Mouse (Mus musculus) megakaryocyte-erythroid progenitor cell, adult 5-6 weeks (primary cell): ENCODE data around the gene Cirbp. TPM values are rescaled to one million over a fixed set of nuclear protein-coding genes. Genes with fewer than 3 reads are reported as not detected.
A peak's percentile ranks its signal among the peaks of the same experiment; 100 is the strongest.
"Not testable (repeated sequence)": the region's sequence is repeated elsewhere in the genome, so short reads cannot be mapped to it uniquely, and the experiment has no call there.

ENCODE experiments used
- ATAC-seq: replicated peaks from 2 replicates; pipeline ENCODE4 v1.8.0; 2016; ENCODE audit warnings: mild to moderate bottlenecking, inconsistent platforms; ENCODE audit not compliant: severe bottlenecking, poor library complexity, low FRiP score, low TSS enrichment
- total RNA-seq, 2 experiments: library from RNA; stranded (forward) in 1 of 2; stranded (reverse) in 1 of 2; fragments of 200-1000, 215-1000 nt in 1 of 2; fragments of >200 nt in 1 of 2; fragmentation: Nextera tagmentation in 1 of 2; gene quantifications; 2 replicates each; pipeline ENCODE4 v1.2.3; 2014 to 2017

The Cirbp gene
- total RNA-seq, 2 experiments from 2014 or later = 30.8 to 44.0 TPM

DNA sequence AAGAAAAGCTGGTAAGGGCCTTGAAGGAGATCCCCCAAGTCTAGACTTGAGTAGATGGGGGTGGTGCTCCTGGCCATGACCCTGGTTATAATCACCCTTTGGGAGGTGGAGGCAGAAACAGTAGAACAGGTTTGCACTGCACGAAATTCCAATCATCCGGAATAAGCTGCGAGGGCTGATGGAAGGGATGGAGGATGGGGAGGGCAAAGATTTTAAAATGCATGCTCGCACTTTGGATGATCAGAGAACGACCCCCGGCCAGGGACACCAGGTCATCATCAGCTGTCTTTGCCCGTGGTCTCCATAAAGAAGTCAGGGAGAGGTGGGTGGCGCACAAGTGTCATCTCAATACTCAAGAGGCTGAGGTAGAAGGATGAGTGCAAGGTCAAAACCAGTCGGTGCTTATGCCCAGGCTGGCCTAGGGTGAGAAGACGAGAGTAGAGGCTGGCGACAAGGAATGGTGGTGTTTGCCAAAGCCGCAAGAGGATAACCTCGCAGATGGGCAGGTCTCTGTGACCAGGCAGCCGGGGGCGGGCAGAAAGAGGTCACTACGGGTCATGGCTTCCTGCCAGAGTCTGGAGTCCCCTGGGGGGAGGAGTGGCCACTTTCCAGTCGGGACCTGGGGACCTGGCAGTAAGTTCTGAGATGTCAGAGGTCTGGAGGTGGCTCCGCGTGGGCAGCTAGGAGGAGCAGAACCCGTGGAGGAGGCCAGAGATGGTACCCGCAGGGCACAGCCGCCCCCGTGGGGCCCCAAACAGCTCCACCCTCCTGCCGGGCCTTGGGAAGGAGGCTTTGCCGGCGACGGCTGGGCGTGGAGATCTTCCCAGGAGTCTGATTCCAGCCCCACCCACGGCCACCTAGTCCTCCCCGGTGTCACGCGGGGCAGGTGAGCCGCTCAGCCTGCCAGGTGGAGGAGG, 5.1 kb upstream of the Cirbp start:
- no peak for ATAC-seq

DNA sequence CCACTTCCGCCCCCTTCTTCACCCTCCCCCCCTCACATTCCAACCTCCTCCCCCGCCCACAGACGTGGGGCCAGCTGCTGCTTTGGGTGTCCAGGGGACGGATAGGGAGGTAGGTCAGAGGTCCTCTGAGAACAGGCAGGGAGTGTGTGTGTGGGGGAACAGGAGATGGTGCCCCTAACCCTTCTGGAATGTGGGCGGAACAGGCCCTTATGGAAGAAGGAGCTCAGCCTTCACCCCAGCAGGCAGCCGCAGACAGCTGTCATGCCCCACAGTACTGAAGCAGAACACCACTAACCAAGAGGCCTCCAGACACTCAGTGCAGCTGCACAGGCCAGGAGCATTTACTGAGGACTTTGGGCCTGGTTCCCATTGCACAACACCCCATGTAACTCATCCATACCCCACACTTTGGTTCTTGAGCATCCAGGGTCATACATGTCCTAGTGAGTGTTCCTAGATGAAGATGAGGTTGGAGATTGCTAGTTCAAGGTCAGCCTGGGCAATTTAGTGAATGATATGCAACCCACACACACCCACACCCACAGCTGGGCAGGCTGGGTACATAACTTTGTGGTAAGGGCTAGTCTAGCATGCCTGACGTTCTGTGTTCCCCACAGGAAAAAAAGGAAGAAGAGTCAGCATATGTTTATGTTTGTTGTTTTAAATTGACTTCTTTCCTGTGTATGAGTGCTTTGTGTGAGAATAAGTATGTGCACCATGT, 4.1 kb upstream of the Cirbp start:
- no peak for ATAC-seq

DNA sequence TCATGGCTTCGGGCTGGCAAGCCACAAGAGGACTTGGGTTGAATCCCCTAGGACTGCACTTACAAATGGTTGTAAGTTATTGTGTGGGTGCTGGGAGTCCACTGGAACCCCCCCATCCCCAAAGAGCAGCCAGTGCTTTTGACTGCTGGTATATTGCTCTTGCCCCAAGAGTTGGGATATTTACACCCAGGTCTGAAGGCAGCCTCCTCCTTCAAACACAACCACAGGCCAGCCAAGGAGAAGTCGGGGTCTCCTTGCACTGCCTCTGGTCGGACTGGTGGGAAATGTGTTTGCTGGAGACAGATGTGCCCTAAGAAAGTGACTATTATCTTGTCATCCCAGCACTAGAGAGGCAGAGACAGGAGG, 3.6 kb upstream of the Cirbp start:
- ATAC-seq = no peak

DNA sequence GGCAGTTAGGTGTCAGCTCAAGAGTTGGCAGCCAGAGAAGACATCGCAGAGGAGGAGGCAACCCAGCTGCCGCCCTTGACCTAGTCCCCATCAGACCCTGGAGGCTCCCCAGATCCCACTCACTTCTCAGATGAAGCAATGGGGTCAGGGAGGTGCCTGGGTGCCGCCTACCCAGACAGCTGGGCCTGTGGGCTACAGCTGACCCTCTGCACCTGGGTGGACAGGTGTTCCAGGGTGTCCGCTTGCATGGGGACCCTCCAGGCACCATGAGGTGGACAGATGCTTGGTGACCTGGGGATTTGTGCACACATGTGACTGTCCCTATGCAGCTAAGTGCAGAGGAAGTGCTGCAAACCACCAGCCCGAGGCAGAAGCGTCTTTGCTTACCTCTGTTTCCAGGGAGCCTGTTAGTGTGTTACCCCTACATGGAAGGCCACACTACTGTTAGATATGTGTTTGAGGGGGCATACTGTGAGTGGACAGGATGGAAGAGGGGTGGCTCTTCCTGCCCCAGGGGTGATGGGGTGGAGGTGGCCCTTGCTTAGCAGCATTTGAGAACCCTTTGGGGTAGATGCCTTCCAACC, 3.0 kb upstream of the Cirbp start:
- ATAC-seq = no peak

DNA sequence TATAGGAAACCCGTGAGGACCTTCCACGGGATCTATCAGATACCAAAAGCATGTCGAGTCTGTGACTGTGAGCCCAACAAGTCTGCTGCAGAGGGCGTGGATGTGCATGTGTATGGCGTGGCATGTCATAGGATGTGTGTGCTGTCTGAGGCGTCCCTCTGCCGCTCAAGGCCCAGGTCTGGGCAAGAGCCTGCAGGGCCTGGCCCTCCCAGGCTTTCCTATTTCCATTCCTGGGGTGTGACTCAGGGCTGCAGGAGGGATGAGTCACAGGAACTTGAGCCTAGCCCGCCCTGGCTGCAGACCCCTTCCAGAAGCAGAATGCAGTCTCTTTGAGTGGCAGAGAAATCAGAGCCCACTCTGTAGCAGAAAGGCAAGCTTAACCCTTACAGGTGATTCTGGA, 2.1 kb upstream of the Cirbp start:
- no peak for ATAC-seq

DNA sequence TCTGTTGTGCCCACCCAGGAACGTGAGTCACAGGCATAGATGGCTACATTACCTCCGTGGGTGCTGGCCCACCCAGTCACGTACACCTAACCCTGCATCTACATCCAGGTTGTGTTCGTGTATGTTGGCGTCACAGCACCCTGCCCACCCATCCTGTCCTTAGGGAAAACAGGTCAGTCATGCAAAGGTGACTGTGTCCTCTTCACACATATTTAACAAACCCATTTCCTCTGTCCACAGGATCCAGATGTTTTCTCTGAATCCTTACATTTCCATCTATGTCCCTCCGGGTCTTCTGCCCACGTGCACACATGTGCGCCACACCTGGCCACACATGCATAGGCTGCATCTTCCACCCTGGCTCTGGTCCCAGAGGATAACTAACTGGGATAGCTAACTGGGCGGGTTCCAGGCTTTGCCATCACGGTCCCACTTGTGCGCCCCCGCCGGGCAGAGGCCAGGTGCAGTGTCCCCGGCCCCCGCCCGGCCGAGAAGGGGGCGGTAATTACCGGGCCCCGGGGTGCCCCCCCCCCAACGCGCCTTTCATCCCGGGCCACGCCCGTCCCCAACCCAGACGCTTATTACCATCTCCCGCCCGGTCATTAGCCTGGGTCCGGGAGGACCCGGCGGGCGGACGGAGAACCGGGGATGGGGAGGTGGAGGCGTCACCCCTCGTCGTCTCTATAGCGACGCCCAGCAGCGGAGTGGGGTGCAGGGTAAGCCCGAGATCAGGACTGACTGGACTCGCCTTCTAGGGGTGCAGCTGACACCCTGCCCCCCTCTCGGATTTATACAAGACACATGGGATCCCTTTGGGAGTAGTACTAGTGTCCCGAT, 1.4 kb upstream of the Cirbp start:
- no peak for ATAC-seq

DNA sequence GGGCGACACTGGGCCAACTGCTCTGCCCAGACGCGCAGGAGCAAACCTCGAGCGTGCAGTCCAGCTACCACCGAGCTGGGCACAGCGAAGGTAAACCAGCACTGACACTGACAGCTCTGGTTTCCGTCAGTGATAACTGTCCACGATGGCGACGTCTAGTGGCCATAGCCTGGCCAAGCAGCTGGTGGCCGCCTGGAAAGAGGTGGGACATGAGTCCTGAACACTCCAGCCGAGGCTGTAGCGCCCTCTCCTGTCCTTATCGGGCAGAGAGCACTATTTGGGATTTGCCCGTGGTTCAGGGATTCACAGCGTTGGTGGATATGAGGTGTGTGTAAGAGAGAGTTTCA, 814 bp upstream of the Cirbp start:
- ATAC-seq = peak; percentile 57

DNA sequence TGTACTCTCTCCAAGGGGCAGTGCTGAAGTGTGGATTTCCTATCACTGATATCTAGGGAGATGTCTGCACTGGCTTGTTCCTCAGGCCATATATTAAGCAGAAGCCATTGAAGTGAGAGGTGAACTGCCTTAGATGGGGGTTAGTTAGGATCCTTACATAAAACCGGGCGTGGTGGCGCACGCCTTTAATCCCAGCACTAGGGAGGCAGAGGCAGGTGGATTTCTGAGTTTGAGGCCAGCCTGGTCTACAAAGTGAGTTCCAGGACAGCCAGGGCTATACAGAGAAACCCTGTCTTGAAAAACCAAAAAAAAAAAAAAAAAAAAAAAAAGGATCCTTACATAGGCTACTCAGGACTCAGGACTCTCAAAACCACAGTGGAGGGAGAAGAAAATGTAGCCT, 351 bp downstream of the Cirbp start:
- ATAC-seq = not testable (repeated sequence)

DNA sequence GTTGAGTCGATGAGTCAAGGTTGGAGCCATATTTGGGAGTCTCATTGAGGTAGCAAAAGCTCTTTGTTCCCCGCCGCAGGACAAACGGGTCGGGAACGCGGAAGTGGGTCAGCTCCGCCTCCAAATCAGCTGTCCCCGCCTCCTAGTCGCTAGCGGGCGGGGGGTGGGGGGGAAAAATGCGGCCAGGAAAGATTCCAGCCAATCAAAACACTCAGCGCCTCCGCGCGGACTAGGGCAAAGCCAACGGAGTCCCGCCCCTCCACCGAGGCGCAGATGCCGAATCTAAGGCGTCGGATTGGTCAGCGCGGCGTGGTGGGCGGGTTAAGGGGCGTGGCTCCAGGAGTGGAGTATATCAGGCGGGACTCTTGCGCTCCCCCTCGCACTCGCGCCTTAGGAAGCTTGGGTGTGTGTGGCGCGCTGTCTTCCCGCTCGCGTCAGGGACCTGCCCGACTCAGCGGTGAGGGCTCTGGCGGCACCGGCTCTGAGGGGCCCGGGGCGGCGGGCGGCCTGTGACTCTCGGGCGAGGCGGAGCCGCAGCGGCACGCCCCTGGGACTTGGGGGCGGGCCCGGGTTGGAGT, 1.8 kb downstream of the Cirbp start:
- ATAC-seq = peak; percentile 76

DNA sequence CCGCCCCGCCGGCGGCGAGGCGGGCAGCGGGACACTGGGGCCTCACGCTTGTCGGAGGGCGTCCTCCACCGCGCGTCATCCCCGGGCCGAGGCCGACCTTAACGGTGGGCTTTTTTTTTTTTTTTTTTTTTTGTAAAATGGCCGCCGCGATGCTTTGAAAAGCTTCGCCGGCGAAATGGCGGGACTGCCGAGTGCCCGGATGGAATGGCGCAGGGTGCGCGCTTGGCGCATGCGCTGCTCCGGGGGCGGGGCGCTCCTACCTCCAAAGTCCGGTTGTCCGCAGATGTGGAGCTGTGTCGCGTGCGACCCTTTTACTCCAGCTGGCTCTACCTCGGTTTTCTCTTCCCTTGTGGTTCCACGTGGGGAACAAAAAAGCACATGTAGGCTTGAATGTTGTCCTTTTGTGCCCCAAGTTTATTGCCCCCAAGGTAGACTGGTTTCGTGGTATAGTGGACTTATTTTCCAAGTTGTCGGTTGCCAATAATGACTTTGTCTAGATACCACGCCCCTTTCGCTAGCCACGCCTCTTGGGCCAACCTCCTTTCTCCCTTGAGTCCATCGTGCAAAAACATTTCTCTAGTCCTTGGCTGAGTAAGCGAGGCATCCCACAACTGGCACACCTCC, 2.4 kb downstream of the Cirbp start:
- peak; percentile 23 for ATAC-seq

DNA sequence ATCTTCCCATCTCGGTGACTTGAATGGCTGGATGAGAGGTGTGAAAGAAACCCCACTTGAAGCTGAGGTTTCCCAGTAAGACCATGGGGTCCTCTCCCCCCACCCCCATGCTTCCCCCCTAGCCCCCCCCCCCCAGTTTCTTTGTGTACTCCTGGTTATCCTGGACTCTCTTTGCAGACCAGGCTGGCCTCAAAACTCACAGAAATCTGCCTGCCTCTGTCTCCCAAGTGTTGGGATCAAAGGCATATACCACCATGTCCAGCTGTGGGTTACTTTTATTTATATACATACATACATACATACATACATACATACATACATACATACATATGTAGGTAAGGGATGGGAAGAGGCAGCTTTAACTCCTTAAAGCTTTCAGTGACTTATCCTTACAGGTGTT, 3.3 kb downstream of the Cirbp start:
- no peak for ATAC-seq

DNA sequence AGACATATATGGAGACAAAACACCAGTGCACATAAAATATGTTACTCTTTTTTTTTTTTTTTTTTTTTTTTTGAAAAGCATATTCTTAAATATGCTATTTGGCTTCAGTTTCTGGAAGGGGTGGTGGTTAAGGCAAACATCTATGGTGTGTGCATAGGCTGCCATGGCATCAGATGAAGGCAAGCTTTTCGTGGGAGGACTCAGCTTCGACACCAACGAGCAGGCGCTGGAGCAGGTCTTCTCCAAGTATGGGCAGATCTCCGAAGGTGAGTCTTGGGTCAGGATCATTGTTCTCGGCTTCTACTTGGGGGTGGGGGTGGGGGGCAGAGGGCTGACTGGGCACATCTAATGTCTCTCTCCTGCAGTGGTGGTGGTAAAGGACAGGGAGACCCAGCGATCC, 3.9 kb downstream of the Cirbp start:
- no peak for ATAC-seq

DNA sequence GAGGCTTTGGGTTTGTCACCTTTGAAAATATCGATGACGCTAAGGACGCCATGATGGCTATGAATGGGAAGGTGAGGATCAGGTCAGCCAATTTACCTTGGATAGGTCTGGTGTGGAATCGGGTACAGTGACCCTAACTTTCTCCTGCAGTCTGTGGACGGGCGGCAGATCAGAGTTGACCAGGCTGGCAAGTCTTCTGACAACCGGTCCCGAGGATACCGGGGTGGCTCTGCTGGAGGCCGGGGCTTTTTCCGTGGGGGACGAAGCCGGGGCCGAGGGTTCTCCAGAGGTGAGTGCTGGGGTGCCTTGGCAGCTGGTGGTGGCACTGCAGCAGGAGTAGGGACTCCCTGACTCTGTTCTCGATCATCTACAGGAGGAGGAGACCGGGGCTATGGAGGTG, 4.3 kb downstream of the Cirbp start:
- no peak for ATAC-seq

DNA sequence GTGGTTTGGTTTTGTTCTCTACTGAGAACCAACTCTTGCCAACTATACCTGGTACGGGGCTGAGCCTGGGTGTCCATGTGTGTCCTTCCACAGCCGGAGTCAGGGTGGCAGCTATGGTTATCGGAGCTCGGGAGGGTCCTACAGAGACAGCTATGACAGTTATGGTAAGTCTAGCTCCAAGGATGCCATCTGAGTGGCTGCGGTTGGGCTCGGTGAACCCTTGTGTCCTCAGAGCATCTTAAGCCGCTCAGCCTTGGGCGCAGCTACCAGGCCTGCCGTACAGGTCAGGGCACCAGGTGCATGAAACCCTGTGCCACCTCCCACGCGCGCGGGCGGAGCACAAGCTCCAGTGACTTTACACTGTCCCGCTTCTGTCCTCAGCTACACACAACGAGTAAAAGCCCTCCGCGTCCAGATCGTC, 4.8 kb downstream of the Cirbp start:
- no peak for ATAC-seq

DNA sequence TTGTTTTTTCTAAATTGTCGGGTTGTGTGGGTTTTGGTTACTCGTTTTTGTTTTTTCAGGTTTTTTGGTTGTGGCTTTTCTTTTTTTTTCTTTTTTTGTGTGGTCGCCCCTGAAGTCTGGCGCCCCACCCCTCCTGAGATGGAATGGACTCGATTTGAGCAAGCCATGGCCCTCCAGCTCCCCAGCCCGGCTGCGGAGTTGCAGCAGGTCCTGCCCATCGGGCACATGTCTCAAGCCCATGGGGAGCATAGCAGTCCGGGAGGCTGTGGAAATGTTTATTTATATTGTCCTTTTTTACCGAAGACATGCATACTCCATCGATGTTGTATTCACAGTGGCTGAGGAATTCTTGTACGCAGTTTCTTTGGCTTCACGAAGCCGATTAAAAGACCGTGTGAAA, 5.5 kb downstream of the Cirbp start:
- no peak for ATAC-seq

DNA sequence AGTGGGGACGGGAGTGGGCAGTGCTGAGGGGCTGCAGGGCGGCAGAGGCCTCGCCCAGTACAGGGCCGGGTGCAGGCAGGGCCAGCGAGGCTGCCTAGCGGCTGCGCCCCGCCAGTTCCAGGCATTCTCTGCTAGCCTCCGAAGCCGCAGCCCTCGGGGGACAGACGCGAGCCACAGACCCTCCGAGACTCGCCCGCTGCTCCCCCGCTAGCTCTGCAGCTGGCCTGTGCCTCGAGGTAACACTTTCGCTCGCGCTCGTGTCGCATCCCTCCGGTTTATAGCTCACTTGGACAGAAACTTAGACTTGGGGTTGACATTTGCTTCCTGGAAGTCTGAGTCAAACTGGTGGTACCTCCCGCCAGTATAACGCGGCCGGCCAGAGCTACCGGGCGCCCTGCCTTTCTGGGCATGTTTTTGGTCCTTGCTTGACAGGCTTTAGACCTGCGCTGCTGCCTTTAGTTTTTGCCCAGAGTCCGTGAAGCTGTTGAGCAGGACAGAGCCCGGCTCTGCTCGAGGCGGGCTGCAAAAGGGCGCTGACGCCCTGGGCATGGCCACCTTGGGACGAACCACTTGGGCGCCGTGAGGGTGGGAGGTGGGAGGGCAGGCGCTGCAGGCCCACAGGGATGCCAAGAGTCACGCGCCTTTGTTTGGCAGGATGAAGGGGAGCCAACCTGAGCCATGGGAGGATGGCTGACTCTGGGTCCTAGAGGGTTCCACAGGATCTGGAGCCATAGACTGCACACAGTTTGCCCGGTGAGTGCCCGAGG, 6.2 kb downstream of the Cirbp start:
- ATAC-seq = no peak

DNA sequence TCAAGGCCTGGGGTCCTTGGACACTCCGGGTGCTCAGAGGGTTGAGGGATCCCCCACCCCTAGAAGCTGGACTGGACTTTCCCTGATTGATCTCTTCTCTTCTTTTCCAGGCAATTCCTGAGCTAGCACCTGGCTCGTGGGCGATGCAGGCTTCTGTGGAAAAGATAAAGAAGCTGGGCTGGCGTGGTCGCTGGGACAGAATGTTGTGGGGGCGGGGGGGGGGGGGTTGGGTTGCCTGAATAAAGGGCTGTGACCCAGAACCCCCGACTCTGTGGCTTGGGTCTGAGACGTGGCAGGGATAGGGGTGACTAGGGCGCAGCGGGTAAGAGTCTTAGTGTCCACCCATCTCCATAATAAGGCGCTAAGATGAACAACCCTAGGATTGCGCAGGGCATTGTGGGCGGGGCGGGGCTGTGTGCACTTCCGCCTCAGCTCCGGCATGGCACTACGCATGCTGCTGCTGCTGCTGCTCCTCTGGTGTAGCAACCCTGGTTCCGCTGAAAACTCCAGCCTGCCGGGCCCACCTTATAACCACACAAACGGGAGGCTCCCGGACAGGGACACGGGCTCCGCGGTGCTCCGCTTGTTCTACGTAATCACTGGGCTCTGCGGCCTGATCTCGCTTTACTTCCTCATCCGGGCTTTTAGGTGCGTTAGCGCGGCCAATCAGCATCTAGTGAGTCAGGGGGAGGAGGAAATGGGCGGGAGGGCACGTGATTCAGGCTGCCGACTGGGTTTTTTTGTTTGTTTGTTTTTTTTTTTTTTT, 6.9 kb downstream of the Cirbp start, which contains the start of gene 1600002K03Rik:
TSS of gene 1600002K03Rik (plus strand) at position 418 of the 766 bp plus-strand sequence.
- peak; percentile 75 for ATAC-seq

DNA sequence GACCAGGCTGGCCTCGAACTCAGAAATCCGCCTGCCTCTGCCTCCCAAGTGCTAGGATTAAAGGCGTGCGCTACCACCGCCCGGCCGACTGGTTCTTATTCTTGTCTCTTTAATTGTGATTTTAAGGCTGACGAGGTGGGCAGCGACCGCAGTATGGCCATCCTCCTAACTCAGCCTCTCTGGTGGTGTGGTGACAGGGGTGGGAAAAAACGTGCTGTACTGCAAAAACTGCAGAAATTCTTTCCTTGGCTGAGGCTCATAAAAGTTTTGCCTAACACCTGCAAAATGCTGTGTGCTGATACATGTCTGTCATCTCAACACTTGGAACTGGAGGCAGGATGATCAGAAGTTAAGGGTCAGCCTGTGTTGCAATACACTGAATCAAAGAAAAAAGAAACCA, 7.6 kb downstream of the Cirbp start:
- no peak for ATAC-seq
